Mouse (Mus musculus): ENCODE measurements around the gene Gapvd1. TPM values are rescaled to one million over a fixed set of nuclear protein-coding genes. Genes with fewer than 3 reads are reported as not detected.

The Gapvd1 gene
- polyA plus RNA-seq, 1 experiment from 2014 or later = 92.2 TPM

DNA sequence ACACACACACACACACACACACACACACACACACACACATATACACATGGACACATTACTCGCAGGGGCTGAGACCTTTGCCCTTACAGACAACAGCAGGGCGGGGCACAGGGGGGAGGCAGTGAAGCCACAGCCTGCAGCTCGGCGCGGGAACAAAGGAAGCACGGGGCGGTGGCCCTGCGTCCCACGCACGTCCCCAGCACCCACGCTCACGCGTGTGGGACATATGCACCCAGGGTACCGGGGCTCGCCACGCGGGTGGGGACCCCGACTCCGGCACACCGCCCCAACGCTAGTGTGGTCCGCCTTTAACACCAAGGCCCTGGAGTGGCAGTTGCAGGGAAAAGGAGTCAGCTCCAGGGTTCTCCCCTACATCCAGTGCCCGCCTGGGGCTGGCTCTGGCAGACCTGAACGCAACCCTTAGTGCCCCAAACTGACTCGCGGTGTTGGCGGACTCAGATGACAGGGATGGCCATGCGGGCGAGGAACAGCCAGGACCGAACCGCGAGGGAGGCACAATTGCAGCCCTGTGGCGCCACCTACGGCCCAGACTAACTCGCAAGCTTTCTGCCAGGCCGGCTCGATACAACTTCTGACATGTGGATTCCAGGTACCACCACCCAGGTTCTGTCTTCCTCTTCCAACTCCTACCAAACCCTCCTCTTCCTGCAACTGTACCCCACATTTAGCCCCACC lies 115.9 kb downstream of the Gapvd1 start:
- Histone ChIP-seq H3K4me3 (ENCODE audit: low read length) (peak overlapping the region; percentile 38), H3K27me3 (ENCODE audit: control insufficient read depth, insufficient read depth, low read length) (no peaks in the 10 kb centered on the region), H3K4me2 (replicated peaks; ENCODE audit: low read depth, low read length) (peak overlapping the region; percentile 89), H3K9ac (ENCODE audit: low read depth, low read length) (peak overlapping the region; percentile 66), H3K27ac (ENCODE audit: low read depth, low read length) (no peak overlapping the region), H3K4me1 (ENCODE audit: control insufficient read depth, insufficient read depth, low read length) (peaks cover 3% of the 10 kb centered on the region; the same call in 1 of the 2 replicates), H3K9me3 (ENCODE audit: control insufficient read depth, low read length) (no peaks in the 10 kb centered on the region), H3K36me3 (ENCODE audit: control insufficient read depth, insufficient read depth, low read length) (no peaks in the 10 kb centered on the region)
- WGBS = 25% methylated on average over 37 of the region's 37 CpGs
- peak; percentile 70 for ATAC-seq (ENCODE audit: low FRiP score, low TSS enrichment)

- Histone ChIP-seq H3K27me3 (ENCODE audit: control insufficient read depth, insufficient read depth, low read length) (no peaks in the 10 kb centered on the region), H3K4me2 (replicated peaks; ENCODE audit: low read depth, low read length) (no peak overlapping the region), H3K9ac (ENCODE audit: low read depth, low read length) (no peak overlapping the region), H3K4me1 (ENCODE audit: control insufficient read depth, insufficient read depth, low read length) (peaks cover 11% of the 10 kb centered on the region), H3K9me3 (ENCODE audit: control insufficient read depth, low read length) (no peaks in the 10 kb centered on the region), H3K27ac (ENCODE audit: low read depth, low read length) (no peak overlapping the region), H3K36me3 (ENCODE audit: control insufficient read depth, insufficient read depth, low read length) (no peaks in the 10 kb centered on the region), H3K4me3 (ENCODE audit: low read length) (no peak overlapping the region)
- no peak for ATAC-seq (ENCODE audit: low FRiP score, low TSS enrichment)
- 75% methylated on average over 14 of the region's 14 CpGs for WGBS
These were observed 119.5 kb downstream of the Gapvd1 start for GRCm38 (mm10) chr2:34635249-34636165.

DNA sequence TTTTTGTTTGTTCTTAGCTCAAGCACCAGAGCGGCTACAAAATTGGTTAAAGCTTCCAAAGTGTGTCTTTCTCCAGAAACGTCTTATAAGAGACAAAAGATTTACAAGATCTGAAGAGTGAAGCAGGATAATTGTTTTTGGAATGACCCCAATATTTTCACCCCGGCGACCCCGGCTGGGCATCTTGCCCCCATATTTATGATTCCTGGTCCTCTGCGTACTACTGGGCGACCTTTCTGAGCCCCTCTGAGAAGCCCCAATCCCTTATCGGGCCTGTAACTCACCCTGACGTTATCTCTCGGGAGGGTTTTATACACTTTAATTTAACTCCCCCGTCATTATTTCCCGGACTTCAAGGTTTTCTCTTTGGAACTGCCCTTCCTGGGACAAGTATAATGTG lies 123.0 kb downstream of the Gapvd1 start:
- H3K4me2 ChIP-seq (replicated peaks; ENCODE audit: low read depth, low read length) = no peak overlapping the region
- H3K27ac ChIP-seq (ENCODE audit: low read depth, low read length) = no peak overlapping the region
- H3K9ac ChIP-seq (ENCODE audit: low read depth, low read length) = no peak overlapping the region
- ATAC-seq (ENCODE audit: low FRiP score, low TSS enrichment) = no peak
- no peak overlapping the region for H3K4me3 ChIP-seq (ENCODE audit: low read length)
- H3K27me3 ChIP-seq (ENCODE audit: control insufficient read depth, insufficient read depth, low read length) = no peaks in the 10 kb centered on the region
- 55% methylated on average over 12 of the region's 12 CpGs for WGBS
- H3K9me3 ChIP-seq (ENCODE audit: control insufficient read depth, low read length) = no peaks in the 10 kb centered on the region
- peaks cover 17% of the 10 kb centered on the region for H3K4me1 ChIP-seq (ENCODE audit: control insufficient read depth, insufficient read depth, low read length)
- no peaks in the 10 kb centered on the region for H3K36me3 ChIP-seq (ENCODE audit: control insufficient read depth, insufficient read depth, low read length)

GRCm38 (mm10) chr2:34630445-34630844 lies 124.6 kb downstream of the Gapvd1 start:
- Histone ChIP-seq H3K4me1 (ENCODE audit: control insufficient read depth, insufficient read depth, low read length) (peaks cover 19% of the 10 kb centered on the region), H3K27ac (ENCODE audit: low read depth, low read length) (no peak overlapping the region), H3K9me3 (ENCODE audit: control insufficient read depth, low read length) (no peaks in the 10 kb centered on the region), H3K4me2 (replicated peaks; ENCODE audit: low read depth, low read length) (no peak overlapping the region), H3K9ac (ENCODE audit: low read depth, low read length) (no peak overlapping the region), H3K27me3 (ENCODE audit: control insufficient read depth, insufficient read depth, low read length) (no peaks in the 10 kb centered on the region), H3K4me3 (ENCODE audit: low read length) (no peak overlapping the region), H3K36me3 (ENCODE audit: control insufficient read depth, insufficient read depth, low read length) (no peaks in the 10 kb centered on the region; the same call in 1 of the 2 replicates)
- no peak for ATAC-seq (ENCODE audit: low FRiP score, low TSS enrichment)
- WGBS = 87% methylated on average over 6 of the region's 6 CpGs

GRCm38 (mm10) chr2:34629758-34630157 lies 125.3 kb downstream of the Gapvd1 start:
- Histone ChIP-seq H3K4me3 (ENCODE audit: low read length) (no peak overlapping the region), H3K36me3 (ENCODE audit: control insufficient read depth, insufficient read depth, low read length) (peaks cover 4% of the 10 kb centered on the region; the same call in 1 of the 2 replicates), H3K4me1 (ENCODE audit: control insufficient read depth, insufficient read depth, low read length) (peaks cover 19% of the 10 kb centered on the region), H3K27me3 (ENCODE audit: control insufficient read depth, insufficient read depth, low read length) (no peaks in the 10 kb centered on the region), H3K4me2 (replicated peaks; ENCODE audit: low read depth, low read length) (no peak overlapping the region), H3K9ac (ENCODE audit: low read depth, low read length) (no peak overlapping the region), H3K9me3 (ENCODE audit: control insufficient read depth, low read length) (no peaks in the 10 kb centered on the region), H3K27ac (ENCODE audit: low read depth, low read length) (no peak overlapping the region)
- ATAC-seq (ENCODE audit: low FRiP score, low TSS enrichment) = no peak
- 82% methylated on average over 7 of the region's 7 CpGs for WGBS

GRCm38 (mm10) chr2:34628903-34629540 lies 126.0 kb downstream of the Gapvd1 start:
- Histone ChIP-seq H3K9me3 (ENCODE audit: control insufficient read depth, low read length) (no peaks in the 10 kb centered on the region), H3K4me3 (ENCODE audit: low read length) (no peak overlapping the region), H3K27me3 (ENCODE audit: control insufficient read depth, insufficient read depth, low read length) (no peaks in the 10 kb centered on the region), H3K9ac (ENCODE audit: low read depth, low read length) (no peak overlapping the region), H3K4me1 (ENCODE audit: control insufficient read depth, insufficient read depth, low read length) (peaks cover 19% of the 10 kb centered on the region), H3K36me3 (ENCODE audit: control insufficient read depth, insufficient read depth, low read length) (peaks cover 6% of the 10 kb centered on the region; the same call in 1 of the 2 replicates), H3K4me2 (replicated peaks; ENCODE audit: low read depth, low read length) (no peak overlapping the region), H3K27ac (ENCODE audit: low read depth, low read length) (no peak overlapping the region)
- no peak for ATAC-seq (ENCODE audit: low FRiP score, low TSS enrichment)
- WGBS = 71% methylated on average over 4 of the region's 4 CpGs

GRCm38 (mm10) chr2:34627328-34628226 lies 127.5 kb downstream of the Gapvd1 start:
- H3K4me1 ChIP-seq (ENCODE audit: control insufficient read depth, insufficient read depth, low read length) = peaks cover 19% of the 10 kb centered on the region
- peaks cover 15% of the 10 kb centered on the region; the same call in 1 of the 2 replicates for H3K36me3 ChIP-seq (ENCODE audit: control insufficient read depth, insufficient read depth, low read length)
- H3K9me3 ChIP-seq (ENCODE audit: control insufficient read depth, low read length) = no peaks in the 10 kb centered on the region
- H3K4me2 ChIP-seq (replicated peaks; ENCODE audit: low read depth, low read length) = no peak overlapping the region
- peak overlapping the region; percentile 31 for H3K27ac ChIP-seq (ENCODE audit: low read depth, low read length)
- 67% methylated on average over 17 of the region's 17 CpGs for WGBS
- H3K27me3 ChIP-seq (ENCODE audit: control insufficient read depth, insufficient read depth, low read length) = no peaks in the 10 kb centered on the region
- 0 out of 2 replicates have a peak overlapping the region, but pooled peaks have one; percentile 4 for H3K9ac ChIP-seq (ENCODE audit: low read depth, low read length)
- peak; percentile 58; the same call in 1 of the 2 replicates for ATAC-seq (ENCODE audit: low FRiP score, low TSS enrichment)
- no peak overlapping the region for H3K4me3 ChIP-seq (ENCODE audit: low read length)
